Mouse (Mus musculus): Measurements from ENCODE around the gene Apobec3. TPM values are rescaled to one million over a fixed set of nuclear protein-coding genes. Genes with fewer than 3 reads are reported as not detected.

Gene Apobec3
- 79.8 and 80.1 TPM in 2 replicates for total RNA-seq (2015; ENCODE audit: low replicate concordance)
- 73.5 and 75.2 TPM in 2 replicates for total RNA-seq (2017; ENCODE audit: low replicate concordance)

DNA sequence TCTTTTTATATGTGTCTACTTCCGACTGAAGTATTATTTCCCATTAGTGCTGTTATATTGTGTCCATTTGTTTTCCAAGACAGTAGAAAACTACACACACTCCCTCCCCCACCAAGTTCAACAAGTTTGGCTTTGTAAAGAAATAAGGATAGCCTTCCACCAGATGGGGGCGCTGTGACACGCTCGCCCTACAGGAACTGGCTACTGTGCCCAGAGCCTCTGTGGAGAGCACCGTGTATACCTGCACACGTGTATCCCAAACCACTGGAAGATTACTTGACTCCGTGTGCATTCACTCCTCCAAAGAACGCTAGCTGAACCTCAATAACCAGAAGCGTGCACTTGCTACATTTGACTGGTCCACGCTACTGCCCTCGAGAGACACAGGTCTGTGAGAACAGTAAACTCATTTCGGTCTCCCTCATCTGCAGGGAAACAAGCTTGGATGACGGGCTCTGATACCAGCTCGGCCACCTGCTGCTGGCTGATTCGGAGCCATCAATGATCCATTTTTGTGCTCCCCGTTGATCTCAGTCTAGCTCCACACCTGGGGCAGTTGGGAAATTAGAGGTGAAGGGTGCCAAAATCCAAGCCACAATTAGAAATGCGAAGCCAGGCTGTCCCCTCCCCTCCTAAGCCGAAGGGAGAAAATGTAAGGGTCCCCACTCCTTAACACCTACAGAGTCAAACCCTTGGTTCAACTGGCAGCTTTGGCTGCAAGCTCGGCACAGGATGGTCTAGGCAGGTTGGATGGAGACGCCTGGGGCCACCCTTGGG lies at the start of gene Apobec3:
Gene Apobec3, plus strand, starts transcription at position 224 of the 777 bp plus-strand sequence.
- ATAC-seq (replicated peaks; ENCODE audit: low FRiP score, poor library complexity, severe bottlenecking) = peak; percentile 62

DNA sequence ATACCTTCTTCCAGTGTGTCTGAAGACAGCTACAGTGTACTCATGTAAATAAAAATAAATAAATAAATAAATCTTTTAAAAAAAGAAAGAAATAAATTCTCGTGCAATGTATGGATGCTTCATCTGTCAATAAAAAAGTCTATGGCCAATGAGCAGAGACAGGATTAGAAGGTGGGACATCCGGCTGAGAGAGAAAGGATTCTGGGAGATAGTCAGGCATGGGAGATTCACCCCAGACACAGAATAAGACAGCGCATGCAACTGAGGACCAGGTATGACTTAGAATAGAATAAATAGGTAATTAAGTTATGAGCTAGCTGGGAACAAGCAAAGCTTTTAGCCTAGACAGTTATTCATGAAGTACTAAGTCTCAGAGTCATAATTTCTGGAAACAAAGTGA lies 48.5 kb upstream of the Apobec3 start:
- ATAC-seq (replicated peaks; ENCODE audit: low FRiP score, poor library complexity, severe bottlenecking) = no peak

DNA sequence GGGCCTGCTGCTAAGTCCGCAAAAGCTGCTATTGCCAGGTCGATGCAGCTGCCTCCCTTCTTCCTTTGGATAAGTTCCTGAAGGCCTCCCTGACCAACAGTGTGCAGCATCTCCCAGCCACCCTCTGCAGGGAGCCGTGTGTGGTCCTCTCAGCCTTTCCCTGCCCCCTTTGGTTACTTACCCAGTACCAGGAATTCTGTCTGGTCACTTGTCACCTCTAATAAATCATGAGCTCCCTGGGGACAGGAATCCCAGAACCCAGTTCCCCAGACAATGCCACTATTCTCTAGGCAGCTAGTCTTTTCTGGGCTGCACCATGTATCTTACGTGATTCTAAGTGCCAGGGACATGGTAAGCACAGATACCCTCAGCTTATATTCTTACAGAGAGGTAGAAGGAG lies 45.5 kb upstream of the Apobec3 start:
- ATAC-seq (replicated peaks; ENCODE audit: low FRiP score, poor library complexity, severe bottlenecking) = no peak

DNA sequence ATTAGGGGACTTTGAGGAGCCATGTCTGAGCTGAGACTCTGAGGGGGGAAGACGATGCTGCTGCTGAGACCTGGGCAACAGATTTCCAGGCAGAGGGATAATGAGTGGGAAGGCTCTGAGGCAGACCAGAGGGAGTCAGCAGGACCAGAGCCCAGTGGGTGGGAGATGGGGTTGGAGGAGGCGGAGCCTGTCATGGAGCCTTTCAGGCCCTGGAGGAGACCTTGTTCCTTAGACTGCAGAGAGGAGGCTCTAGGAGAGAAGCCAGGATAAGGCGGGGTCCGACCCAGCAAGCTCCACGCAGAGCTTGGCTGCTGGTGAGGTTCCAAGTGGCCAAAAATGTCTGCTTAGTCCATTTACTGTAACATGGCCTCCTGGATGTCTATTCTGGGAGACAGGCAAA lies 44.4 kb upstream of the Apobec3 start:
- ATAC-seq (replicated peaks; ENCODE audit: low FRiP score, poor library complexity, severe bottlenecking) = no peak

DNA sequence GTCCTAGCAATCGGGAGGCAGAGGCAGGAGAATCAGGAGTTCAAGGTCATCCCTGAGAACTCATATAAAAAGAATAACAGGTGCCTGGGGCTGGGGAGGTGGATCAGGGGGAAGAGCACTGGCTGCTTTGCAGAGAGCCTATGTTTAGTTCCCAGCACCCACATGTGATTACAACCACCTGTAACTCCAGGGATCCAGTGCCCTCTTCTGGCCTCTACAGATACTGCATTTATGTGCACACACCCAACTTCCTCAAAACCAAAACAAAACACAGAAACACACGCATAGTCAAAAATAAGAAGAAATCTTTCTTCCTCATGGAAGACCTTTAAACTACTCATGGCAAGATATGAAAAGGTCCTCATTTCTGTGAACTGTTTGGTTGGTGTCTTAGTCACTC lies 41.3 kb upstream of the Apobec3 start:
- no peak for ATAC-seq (replicated peaks; ENCODE audit: low FRiP score, poor library complexity, severe bottlenecking)

DNA sequence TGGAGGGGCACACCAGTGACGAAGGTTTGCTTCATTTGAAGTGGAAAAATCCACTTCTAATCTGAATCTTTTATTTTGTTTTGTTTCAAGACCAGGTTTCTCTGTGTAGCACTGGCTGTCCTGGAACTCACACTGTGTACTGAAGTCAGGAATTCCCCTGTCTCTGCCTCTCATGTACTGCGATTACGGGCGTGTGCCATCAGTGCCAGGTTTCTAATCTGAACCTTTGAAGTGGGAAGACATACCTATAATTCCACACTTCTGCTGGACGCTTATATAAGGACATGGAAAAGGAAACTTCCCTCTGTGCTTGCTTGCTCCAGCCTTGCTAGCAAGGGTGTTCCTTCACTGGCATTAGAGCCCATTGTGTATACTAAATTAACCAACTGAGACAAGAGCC lies 32.5 kb upstream of the Apobec3 start:
- ATAC-seq (replicated peaks; ENCODE audit: low FRiP score, poor library complexity, severe bottlenecking) = no peak

DNA sequence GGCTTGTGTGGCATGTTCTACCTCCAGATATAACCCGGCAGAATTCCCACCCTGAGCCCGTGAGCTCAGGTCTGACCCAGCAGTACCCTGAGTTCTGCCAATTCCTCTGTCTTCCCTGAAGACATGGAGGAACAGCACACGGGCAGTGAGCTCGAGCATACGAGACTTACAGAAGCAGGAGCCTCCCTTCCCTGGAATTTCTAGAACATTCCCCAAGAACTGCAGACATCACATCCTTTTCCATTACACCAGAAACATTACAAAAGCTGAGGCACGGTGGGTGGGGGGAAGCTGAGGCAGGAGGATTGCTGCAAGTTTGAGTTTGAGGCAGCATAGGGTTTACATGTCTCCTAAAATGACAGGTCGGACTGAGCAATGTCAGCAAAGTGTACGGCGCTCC lies 31.6 kb upstream of the Apobec3 start:
- no peak for ATAC-seq (replicated peaks; ENCODE audit: low FRiP score, poor library complexity, severe bottlenecking)

DNA sequence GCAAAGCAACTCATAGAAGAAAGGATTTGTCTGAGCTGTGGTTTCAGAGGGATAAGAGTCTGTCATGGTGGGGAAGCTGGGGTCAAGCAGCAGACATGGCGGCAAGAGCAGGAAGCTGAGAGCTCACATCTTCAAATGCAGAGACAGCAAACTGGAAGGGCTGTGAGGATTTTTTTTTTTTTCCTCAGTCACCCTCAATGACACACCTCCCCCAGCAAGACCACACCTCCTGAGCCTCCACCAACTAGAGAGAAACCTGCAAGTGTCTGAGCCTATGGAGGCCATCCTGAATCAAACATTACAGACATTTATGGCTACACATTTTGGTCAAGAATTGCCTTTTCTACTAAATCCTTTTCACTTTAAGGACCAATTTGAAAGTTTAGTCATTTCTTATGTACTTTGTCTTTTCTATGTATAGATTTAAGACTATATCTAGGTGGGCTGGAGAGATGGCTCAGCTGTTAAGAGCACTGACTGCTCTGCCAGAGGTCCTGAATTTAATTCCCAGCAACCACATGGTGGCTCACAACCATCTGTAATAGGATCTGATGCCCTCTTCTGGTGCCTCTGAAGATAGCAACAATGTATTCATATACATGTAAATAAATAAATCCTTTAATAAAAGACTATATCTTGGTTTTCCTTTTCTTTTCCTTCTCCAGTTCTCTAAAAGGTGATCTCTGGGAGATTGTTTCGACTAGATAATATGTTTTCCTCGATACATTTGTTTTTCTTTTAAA lies 24.0 kb upstream of the Apobec3 start:
- no peak for ATAC-seq (replicated peaks; ENCODE audit: low FRiP score, poor library complexity, severe bottlenecking)

DNA sequence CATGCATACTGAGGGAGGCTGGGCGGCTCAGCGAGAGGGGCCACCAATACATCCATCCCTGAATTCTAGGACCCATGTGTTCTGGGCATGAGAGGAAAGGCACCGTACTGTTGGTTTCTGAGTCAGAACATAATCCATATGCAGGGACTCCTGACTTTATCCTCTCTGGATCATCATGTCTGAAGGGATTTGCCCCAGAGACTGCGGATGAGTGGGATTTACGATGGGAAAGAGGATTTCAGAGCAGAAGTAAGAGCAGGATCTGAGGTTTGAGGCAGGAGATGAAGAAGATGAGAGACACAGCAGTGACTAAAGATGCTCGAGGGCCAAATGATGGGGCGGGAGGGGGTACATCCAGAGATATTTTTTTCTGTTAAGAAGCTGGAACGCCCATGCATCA lies 17.9 kb upstream of the Apobec3 start:
- ATAC-seq (replicated peaks; ENCODE audit: low FRiP score, poor library complexity, severe bottlenecking) = no peak

DNA sequence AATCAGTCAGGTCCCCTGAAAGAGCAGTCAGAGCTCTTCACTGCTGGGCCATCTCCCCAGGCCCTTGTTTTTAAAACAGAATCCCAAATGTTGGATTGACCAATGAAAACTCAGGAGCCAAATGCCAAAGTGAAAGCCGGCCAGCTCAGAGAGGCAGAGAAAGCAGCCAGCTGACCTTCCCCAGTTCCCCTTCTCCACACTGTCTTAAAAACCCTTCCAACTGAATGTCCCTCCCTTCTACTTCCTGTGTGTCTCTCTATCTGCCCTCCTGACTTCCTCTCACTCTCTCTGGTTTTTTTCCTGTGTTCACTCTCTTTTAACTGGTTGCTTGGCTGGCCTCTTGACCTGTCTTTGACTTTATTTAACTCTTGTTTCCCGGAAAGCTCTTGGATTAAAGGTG lies 17.5 kb upstream of the Apobec3 start:
- ATAC-seq (replicated peaks; ENCODE audit: low FRiP score, poor library complexity, severe bottlenecking) = no peak

DNA sequence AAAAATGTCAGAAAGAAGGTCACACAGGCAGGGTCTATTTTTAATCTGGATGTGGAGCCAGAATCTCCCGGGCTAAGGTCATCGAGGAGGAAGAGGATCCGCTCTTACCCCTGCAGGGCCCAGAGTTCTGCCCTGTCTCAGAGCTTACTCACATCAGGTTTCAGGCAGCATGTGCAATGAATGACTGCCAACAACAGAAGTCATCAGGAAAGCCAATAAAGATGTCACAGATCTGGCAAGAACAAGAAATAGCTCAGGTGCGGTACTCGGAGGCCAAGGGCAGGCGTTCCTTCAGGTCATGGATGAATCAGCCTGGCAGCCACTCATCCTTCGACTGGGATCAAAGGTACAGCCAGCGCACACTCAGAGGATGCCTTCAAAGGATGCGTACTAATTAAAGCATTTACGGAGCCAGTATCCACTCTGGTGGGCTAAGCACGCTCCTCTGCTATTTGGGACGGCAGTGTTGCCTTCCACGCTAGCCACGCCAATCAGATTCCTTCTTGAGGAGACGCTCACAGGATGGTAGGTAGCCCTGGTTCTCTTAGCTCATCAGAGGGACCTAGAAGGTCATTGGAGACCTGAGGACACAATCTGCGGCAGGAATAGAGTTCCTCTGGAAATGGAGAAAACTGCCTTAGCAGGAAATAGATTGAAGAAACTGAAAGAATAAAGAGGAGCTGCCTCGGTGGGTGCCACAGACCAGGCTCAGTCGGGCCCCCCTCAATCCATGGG lies 16.0 kb upstream of the Apobec3 start:
- no peak for ATAC-seq (replicated peaks; ENCODE audit: low FRiP score, poor library complexity, severe bottlenecking)

DNA sequence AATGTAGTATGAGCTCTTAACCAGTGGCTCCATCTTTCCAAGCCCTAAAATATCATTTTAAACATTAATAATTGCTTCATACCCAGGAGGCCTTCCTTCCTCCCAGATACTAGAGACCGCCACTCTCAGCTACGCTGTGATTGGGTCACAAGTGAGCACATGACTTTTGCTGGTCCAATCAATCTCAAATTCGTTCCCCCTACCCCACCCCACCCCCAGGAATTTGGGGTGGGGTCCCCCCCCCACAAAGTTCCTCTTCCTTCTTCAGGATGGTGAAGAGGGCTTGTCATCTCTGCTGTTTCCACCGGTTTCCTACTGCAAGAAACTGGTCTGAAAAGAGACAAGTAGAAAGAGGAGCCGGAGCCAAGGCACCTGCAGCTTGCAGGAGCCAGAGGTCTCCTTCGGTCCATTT lies 12.7 kb upstream of the Apobec3 start:
- no peak for ATAC-seq (replicated peaks; ENCODE audit: low FRiP score, poor library complexity, severe bottlenecking)

DNA sequence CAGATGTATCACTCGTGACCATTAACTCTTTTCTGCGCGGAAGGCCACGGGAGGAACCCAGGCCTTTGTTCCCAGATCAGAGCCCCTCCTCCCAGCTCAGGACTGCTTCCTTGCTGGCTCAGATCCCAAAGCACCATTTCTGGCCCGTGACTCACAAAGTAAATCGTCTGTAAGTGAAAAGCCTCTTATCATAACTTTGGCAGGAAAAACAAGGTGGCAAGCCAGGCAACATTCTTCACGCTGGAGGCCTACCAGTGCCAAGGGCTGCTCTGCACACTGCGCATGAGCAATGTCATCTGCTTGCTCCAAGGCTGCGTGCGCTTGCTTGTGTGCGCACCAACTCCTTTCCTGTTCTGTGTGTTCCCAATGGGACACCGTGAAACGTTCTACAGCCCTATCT lies 12.1 kb upstream of the Apobec3 start:
- ATAC-seq (replicated peaks; ENCODE audit: low FRiP score, poor library complexity, severe bottlenecking) = no peak

DNA sequence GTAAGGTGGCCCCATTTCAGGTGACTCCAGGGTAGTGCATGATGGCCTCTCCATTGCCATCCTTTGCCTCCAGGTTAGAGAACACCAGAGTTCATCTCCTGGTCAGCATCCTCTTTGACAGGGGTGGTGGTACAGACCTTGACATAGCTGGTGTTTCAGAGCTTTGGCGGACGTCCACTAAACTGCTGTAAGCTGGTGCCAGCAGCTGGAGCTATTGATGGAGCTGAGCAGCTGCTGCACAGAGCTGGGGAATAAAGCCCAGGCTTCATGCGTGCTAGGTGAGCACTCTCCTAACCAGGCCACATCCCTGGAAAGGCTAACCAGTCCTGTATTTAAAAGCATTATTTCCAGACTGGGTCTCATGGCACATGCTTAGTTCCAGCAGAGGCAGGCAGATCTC lies 11.0 kb upstream of the Apobec3 start:
- no peak for ATAC-seq (replicated peaks; ENCODE audit: low FRiP score, poor library complexity, severe bottlenecking)

DNA sequence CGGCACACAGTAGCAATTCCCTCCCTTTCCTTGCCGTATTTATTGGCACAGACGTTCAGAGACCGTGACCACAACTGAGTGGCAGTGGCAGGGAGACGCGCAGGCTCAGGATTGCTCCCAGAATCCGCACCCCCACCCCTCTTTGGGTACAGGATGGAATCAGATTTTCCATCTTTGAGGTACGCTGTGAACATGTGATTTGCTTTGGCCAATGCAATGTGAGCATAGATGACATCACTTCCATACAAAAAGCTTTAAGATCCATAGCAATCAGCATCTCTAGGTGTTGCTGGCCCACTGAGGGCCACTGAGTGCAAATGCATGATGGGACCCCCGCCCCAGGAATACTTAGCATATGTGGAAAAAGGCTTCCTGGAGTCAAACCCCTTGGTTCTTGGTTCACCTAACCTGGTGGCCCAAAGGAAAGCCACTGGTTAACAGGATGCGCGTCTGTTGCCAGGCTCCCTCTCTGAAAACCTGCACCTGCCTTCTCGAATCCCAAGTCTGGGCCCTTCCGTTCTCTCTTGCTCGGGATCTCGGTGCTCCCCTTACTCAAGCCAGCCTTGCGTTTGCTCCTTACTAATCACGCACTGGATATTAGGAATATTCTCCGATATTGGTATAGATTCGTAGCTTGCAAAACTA lies 8.7 kb upstream of the Apobec3 start:
- no peak for ATAC-seq (replicated peaks; ENCODE audit: low FRiP score, poor library complexity, severe bottlenecking)

DNA sequence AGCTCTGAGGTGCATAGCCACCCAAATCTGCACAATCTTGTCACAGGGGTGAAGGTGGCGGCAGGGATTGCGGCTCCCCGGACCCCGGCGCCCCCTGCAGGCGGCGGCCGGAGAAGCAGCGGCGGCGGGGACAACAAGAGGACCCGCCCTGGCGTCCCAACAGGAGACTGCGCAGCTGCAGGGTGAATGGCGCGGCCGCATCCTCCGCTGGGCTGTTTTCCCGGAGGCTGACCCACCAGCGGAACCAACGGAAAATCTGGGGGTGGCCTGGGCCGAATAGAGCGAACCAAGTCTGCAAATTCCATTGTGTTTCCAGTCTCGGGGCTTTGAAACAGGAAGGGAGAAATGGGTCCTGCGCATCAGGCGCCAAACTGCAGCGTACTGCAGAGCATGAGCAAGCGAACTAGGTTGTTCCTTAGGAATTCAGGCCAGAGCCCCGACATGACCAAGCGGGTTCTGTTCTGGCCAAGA lies 8.1 kb upstream of the Apobec3 start:
- peak; percentile 90 for ATAC-seq (replicated peaks; ENCODE audit: low FRiP score, poor library complexity, severe bottlenecking)

DNA sequence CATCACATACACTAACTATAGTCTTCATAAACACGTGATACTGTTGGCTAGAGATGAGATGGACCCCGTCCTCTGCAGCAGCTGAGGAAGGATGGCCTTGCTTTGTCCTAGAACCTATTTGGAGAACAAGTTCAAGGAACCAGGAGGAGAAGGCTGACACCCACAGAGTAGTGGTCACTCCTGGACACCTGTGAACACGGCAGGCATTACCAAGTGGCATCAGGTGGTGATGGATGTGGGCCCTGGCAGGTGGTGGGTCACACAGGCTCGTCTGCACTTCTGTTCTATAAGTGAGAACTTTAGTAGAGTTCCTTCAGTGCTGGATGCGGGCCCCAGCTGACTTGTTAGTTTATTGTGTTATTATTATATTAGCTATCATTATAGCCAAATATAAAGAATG lies 6.6 kb upstream of the Apobec3 start:
- ATAC-seq (replicated peaks; ENCODE audit: low FRiP score, poor library complexity, severe bottlenecking) = no peak

DNA sequence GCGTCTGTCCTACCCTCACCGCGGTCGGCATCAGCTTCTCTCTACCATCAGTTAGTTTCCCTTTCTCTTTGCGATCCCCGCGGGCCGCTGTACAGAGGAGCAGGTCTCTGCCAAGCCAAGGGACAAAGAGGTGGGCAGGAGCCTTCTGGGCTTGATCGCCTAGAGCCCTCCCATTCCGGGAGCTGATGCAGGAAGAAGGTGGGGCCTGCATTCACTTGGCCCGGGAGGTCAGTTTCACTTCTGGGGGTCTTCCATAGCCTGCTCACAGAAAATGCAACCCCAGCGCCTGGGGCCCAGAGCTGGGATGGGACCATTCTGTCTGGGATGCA lies 718 bp downstream of the Apobec3 start:
- ATAC-seq (replicated peaks; ENCODE audit: low FRiP score, poor library complexity, severe bottlenecking) = peak; percentile 65

DNA sequence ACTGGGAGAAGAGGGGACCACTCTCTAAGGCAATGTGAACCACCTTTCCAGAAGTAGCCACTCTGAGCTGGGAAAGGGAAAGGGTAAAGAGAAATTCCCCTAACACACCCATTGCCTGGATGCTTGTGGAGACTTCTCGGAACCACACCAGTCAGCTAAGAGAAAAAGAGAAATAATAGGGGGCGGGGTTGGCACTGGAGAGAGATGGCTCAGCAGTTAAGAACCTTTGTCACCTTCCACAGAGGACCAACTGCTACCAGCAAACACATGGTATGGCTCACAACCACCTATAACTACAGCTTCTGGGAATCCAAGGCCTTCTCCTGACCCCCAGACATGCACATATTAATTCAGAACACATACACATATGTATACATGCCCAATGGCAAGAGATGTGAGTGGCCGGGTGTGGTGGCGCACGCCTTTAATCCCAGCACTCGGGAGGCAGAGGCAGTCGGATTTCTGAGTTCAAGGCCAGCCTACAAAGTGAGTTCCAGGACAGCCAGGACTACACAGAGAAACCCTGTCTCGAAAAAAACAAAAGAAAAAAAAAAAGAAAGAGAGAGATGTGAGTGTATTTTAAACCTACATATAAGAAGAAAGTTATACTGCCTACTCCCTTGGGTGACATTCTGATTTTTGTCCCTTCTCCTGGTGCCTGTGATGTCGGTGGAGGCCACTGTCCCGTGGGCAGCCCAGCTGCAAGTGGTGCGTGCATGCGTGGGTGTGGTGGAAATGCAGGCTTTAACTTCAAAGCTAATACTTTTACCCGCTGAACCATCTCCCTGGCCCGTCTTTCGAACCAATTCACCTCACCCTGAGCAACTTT lies 1.8 kb downstream of the Apobec3 start:
- ATAC-seq (replicated peaks; ENCODE audit: low FRiP score, poor library complexity, severe bottlenecking) = peak; percentile 22

DNA sequence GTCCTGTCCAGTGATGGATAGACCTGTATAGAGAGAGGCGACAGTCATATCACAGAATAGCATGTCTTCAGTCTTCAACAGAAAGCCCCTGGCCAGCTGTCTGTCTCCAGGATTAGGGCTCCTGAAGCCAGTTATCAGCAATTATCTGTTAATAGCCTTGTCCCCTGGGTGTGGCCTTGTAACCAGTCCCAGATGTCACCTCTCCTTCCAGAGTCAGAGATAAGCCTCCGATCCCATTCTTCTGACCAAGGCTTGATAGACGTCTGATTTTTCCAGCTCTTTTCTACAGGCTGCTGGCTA lies 2.3 kb downstream of the Apobec3 start:
- peak; percentile 37 for ATAC-seq (replicated peaks; ENCODE audit: low FRiP score, poor library complexity, severe bottlenecking)

Data from erythroblast, adult 5-6 weeks (primary cell).